Mouse (Mus musculus): ENCODE results near the gene Gm49322. TPM values are rescaled to one million over a fixed set of nuclear protein-coding genes. Genes with fewer than 3 reads are reported as not detected.
A peak's percentile ranks its signal among the peaks of the same experiment; 100 is the strongest.

Gene Gm49322
- polyA plus RNA-seq, 1 experiment, result not detected

DNA sequence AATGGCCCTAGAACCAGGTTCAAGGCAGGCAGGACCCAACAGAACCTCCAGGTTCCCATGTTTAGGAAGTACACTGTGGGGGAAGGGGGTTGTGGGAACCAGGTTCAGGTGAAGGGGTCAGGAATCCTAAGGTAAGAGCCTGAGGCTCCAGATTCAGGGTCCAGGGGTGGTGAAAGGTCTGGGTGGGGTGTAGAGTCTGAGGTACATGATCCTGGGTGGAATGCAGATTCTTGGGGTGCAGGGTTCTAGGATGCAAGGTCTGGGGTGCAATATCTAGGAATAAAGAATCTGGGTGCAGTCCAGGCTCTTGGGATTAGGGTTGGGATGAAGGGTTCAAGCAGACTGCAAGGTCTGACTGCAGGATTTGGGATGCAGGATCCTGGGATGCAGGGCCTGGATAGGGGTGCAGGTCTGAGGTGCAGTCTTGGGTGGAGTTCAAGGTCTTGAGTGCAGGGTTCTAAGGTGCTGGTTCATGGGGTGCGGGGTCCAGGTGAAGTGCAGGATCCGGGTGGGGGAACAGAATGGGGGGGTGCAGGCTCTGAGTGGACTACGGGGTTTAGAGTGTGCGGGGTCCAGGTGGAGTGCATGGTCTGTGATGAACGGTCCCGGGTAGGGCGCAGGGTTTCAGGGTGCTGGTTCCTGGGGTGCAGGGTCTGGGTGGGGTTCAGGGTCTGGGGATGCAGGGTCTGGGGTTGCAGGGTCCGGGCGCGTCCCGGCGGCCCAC is 49.7 kb downstream of the Gm49322 start:
- Histone ChIP-seq H3K4me1 (ENCODE audit: control insufficient read depth, insufficient read depth, low read length) (peaks cover 45% of the 10 kb centered on the region), H3K4me3 (ENCODE audit: insufficient read depth, low read depth, low read length) (peak overlapping the region; percentile 59), H3K27ac (ENCODE audit: insufficient read depth, low read depth, low read length) (no peak overlapping the region)
- TF ChIP-seq CTCF (IDR thresholded peaks at IDR 0.05; ENCODE audit: insufficient read depth, low read depth, low read length) (no peak), POLR2A (IDR thresholded peaks at IDR 0.05; ENCODE audit: insufficient read depth, low read depth, low read length) (no peak)
- 1% methylated on average over 12 of the region's 12 CpGs for WGBS

DNA sequence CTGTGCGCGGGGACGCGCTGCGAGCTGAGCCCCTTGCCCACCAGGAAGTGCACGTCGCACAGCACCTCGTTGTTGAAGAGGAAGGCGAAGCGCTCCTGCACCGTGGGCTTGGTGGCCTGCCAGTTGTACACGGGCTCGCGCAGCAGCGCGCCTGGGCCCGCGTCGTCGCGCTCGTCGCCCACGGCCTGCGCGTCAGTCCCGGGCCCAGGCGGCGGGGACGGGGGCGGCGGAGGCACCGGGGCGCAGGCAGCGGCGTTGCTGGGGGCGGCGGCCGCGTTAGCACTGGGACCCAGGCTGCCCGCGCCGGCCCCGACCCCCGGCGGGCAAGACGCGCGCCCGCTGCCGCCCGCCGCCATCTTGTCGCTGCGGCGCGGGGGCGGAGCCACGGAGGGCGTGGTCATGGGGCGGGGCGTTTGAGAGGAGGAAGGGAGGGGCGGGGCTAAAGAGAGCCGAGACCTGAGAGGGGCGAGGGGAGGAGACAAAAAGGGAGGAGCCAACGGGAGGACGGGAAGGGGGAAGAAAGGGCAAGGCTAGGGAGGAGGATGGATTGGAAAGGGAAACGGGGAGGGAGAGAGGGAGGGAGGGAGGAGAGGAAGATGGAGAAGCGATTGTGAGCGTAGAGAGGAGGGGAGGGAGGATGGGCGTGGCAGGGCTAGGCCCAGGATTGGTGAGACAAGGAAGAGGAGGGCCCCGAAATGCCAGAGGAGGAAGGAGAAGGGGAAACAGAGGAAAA is 50.5 kb downstream of the Gm49322 start:
- H3K4me3 ChIP-seq (ENCODE audit: insufficient read depth, low read depth, low read length), result peak overlapping the region; percentile 59
- TF ChIP-seq POLR2A (IDR thresholded peaks at IDR 0.05; ENCODE audit: insufficient read depth, low read depth, low read length) (peak; percentile 54; the same call in 1 of the 2 replicates), CTCF (IDR thresholded peaks at IDR 0.05; ENCODE audit: insufficient read depth, low read depth, low read length) (no peak)
- WGBS, result under 1% methylated on average over 71 of the region's 72 CpGs
- peaks cover 44% of the 10 kb centered on the region for H3K4me1 ChIP-seq (ENCODE audit: control insufficient read depth, insufficient read depth, low read length)
- peak overlapping the region; percentile 95 for H3K27ac ChIP-seq (ENCODE audit: insufficient read depth, low read depth, low read length)

DNA sequence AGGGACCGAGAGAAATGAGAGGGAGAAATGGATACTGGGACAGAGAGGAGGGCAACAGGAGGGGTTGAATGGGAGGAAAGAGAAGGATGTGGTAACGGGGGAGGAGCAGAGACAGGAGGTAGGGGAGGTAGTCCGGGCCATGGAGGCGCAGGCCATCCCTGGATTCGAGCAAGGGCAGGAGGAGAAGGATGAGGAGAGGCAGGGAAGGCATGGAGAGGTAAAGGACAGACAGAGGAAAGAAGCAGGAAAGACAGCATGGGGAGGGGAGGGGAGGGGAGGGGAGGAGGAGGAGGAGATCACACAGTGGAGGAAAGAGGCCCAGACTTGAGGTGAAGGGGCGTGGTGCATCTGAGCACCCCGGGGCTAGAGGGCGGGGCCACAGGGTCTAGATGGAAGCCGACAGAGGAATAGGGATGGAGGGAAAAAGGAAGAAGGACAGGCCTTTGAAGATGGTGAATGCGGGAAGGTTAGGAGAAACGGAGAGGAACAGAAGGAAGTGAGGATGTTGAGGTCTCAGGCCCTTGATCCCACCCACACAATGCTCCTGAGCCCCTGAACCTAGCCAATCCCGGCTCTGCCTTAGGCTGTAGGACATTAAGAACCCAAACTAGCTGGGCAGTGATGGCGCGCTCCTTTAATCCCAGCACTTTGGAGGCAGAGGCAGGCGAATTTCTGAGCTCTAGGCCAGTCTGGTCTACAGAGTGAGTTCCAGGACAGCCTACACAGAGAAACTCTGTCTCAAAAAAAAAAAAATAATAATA is 51.2 kb downstream of the Gm49322 start, which contains the start of gene Btbd2:
TSS of gene Btbd2 (minus strand) at position 209 of the 761 bp plus-strand sequence.
- Histone ChIP-seq H3K27ac (ENCODE audit: insufficient read depth, low read depth, low read length) (peak within 1 kb of the TSS; percentile 95), H3K4me3 (ENCODE audit: insufficient read depth, low read depth, low read length) (peak within 1 kb of the TSS; percentile 59), H3K4me1 (ENCODE audit: control insufficient read depth, insufficient read depth, low read length) (peaks cover 44% of the 10 kb centered on the region)
- TF ChIP-seq CTCF (IDR thresholded peaks at IDR 0.05; ENCODE audit: insufficient read depth, low read depth, low read length) (no peak), POLR2A (IDR thresholded peaks at IDR 0.05; ENCODE audit: insufficient read depth, low read depth, low read length) (0 out of 2 replicates have a peak, but pooled peaks have one; percentile 5)
- WGBS, result 22% methylated on average over 15 of the region's 15 CpGs

DNA sequence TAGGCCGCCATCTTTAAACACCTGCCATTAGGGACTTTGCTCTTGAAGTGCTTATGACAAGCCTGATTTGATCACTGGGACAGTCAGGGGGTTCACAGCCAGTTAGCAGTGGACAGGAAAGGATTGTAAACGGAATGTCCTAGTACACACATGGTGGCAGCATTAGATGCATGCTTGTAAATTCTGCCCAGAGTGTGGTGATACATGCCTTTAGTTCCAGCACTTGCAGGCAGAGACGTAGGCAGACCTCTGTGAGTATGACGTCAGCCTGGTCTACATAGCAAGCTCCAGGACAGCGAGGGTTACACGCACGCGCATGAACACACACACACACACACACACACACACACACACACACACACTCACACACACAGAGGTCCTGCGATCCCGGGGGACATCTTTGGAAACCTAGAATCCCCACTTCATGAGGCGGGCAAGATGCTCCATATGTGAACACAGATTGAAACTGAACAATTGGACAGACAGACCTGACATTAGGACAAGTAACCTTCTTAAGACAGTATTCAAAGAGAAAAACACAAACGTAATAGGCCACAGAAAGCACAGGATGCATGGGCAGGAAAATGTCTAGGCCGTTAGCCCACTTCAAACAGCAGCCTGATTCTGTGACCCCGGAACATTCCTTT is 52.5 kb downstream of the Gm49322 start:
- TF ChIP-seq POLR2A (IDR thresholded peaks at IDR 0.05; ENCODE audit: insufficient read depth, low read depth, low read length), result no peak
- TF ChIP-seq CTCF (IDR thresholded peaks at IDR 0.05; ENCODE audit: insufficient read depth, low read depth, low read length), result no peak

DNA sequence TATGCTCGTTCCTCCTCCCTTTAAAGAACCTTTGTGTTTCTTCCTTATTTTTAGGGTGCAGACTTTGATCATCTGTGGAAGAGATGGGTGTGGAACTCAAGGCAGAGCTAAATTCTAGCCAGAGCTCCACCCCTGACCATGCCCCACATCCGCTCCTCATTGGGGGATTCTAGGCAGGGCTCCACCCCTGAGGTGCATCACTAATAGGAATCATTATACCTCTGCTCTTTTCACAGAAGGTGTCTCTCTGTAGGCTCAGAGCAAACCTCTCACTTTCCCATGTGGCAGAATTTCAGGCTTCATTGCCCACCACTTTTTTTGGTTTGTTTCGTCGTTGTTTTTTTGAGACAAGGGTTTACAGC is 53.0 kb downstream of the Gm49322 start:
- 48% methylated on average over 4 of the region's 4 CpGs for WGBS
- Histone ChIP-seq H3K4me1 (ENCODE audit: control insufficient read depth, insufficient read depth, low read length) (peaks cover 33% of the 10 kb centered on the region), H3K27ac (ENCODE audit: insufficient read depth, low read depth, low read length) (peak overlapping the region; percentile 19; the same call in 1 of the 2 replicates), H3K4me3 (ENCODE audit: insufficient read depth, low read depth, low read length) (no peak overlapping the region)
- TF ChIP-seq POLR2A (IDR thresholded peaks at IDR 0.05; ENCODE audit: insufficient read depth, low read depth, low read length) (no peak), CTCF (IDR thresholded peaks at IDR 0.05; ENCODE audit: insufficient read depth, low read depth, low read length) (no peak)

More for the DNA sequence above, 52.5 kb downstream of the Gm49322 start:
- no peak overlapping the region; the same call in 1 of the 2 replicates for H3K27ac ChIP-seq (ENCODE audit: insufficient read depth, low read depth, low read length)
- peaks cover 37% of the 10 kb centered on the region for H3K4me1 ChIP-seq (ENCODE audit: control insufficient read depth, insufficient read depth, low read length)
- 77% methylated on average over 14 of the region's 14 CpGs for WGBS
- H3K4me3 ChIP-seq (ENCODE audit: insufficient read depth, low read depth, low read length), result no peak overlapping the region

DNA sequence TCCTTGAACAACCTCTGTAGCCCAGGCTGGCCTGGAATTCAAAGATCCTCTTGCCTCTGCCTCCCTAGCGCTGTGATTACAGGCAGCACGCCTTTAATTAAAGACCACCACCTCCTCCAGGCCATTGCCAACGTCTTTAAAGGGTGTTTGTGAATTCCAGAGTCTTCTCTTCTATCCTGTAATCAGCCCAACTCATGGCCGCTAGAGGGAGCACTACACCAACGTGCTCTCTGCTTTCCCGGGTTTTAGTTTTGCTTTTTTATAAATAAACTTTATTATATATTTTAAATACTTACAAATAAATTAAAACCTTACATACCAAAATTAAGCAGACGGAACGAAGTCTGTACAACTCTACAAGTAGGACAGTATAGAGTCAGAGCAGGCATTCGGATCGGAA is 53.4 kb downstream of the Gm49322 start:
- TF ChIP-seq POLR2A (IDR thresholded peaks at IDR 0.05; ENCODE audit: insufficient read depth, low read depth, low read length) (no peak), CTCF (IDR thresholded peaks at IDR 0.05; ENCODE audit: insufficient read depth, low read depth, low read length) (0 out of 2 replicates have a peak, but pooled peaks have one; percentile 28)
- H3K4me3 ChIP-seq (ENCODE audit: insufficient read depth, low read depth, low read length), result no peak overlapping the region
- 2% methylated on average over 10 of the region's 10 CpGs for WGBS
- H3K4me1 ChIP-seq (ENCODE audit: control insufficient read depth, insufficient read depth, low read length), result peaks cover 35% of the 10 kb centered on the region
- 0 out of 2 replicates have a peak overlapping the region, but pooled peaks have one; percentile 19 for H3K27ac ChIP-seq (ENCODE audit: insufficient read depth, low read depth, low read length)

DNA sequence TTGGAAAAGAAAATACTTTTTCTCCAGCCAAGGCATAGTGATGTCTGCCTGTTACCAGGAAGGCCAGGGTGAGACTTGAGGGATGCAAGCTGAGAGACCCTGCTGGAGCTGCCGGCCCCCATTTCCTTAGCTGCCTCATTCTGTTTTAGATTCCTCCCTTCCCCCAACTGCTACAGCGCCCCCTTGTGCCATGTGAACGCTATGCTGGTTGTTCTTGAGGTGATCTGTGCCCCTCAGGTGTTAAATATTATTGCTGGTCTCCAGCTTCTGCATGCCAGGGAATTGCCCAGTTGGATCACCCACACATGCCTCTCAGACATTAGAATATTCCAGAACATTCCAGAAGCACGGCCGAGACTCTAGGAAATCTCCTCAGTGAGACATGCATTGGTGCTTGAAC is 55.3 kb downstream of the Gm49322 start:
- H3K4me1 ChIP-seq (ENCODE audit: control insufficient read depth, insufficient read depth, low read length), result peaks cover 30% of the 10 kb centered on the region
- WGBS, result 32% methylated on average over 5 of the region's 5 CpGs
- TF ChIP-seq CTCF (IDR thresholded peaks at IDR 0.05; ENCODE audit: insufficient read depth, low read depth, low read length) (peak; percentile 46), POLR2A (IDR thresholded peaks at IDR 0.05; ENCODE audit: insufficient read depth, low read depth, low read length) (no peak)
- H3K4me3 ChIP-seq (ENCODE audit: insufficient read depth, low read depth, low read length), result no peak overlapping the region
- H3K27ac ChIP-seq (ENCODE audit: insufficient read depth, low read depth, low read length), result no peak overlapping the region

DNA sequence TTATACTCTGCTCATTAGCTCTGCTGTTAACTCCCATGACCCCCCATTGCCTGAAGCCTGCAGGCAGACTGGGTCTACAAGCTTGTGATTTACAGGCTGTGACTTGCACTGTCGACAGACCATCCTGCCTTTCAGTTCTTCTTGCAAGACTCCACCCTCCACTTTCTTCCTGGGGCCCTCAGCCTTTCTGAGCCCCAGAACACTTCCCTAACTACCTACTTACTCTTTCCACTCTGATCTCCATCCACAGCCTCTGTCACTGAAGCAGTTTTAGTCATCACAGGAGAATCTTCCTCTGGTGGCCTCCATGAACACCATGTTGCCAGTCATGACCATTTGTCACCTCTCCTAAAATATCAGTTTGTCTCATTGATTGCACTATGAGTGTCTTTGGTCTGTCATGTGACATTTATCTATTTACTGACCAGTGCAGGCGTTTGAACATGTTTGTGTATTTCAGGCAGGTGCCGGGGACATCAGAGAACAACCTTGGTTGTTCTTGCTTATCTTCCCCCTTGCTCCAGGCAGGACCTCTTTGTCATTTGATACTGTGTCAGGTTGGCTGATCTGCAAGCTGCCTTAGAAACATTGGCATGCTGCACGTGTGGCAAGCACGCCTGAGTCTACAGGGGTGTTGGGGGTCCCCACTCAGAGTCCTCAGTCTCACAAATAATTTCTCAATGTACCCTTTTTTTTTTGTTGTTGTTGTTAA is 57.8 kb downstream of the Gm49322 start:
- H3K27ac ChIP-seq (ENCODE audit: insufficient read depth, low read depth, low read length), result no peak overlapping the region
- no peak overlapping the region for H3K4me3 ChIP-seq (ENCODE audit: insufficient read depth, low read depth, low read length)
- no peak for TF ChIP-seq POLR2A (IDR thresholded peaks at IDR 0.05; ENCODE audit: insufficient read depth, low read depth, low read length)
- TF ChIP-seq CTCF (IDR thresholded peaks at IDR 0.05; ENCODE audit: insufficient read depth, low read depth, low read length), result no peak
- 73% methylated on average over 5 of the region's 5 CpGs for WGBS
- H3K4me1 ChIP-seq (ENCODE audit: control insufficient read depth, insufficient read depth, low read length), result peaks cover 20% of the 10 kb centered on the region

Data from olfactory bulb, adult 2 months (tissue).